Mouse (Mus musculus) gastrocnemius, adult 2 months (tissue): ENCODE results near the gene Nat14. TPM values are rescaled to one million over a fixed set of nuclear protein-coding genes. Genes with fewer than 3 reads are reported as not detected.

Experiments
- DNase-seq: peaks from one replicate; pipeline ENCODE4 v3.0.0; 2022
- H3K27ac ChIP-seq: fragments of 200-600 bp; 2 replicates; pipeline ENCODE4 v1.8.1; 2022; ENCODE audit warnings: mild to moderate bottlenecking
- H3K4me3 ChIP-seq: fragments of 200-600 bp; 2 replicates; pipeline ENCODE4 v1.8.1; 2022; ENCODE audit warnings: mild to moderate bottlenecking, moderate library complexity
- CTCF ChIP-seq: fragments of 200-600 bp; IDR thresholded peaks from 2 replicates; pipeline ENCODE4 v1.8.1; 2022; ENCODE audit warnings: antibody characterized with exemption, mild to moderate bottlenecking, moderate library complexity
- intact Hi-C: fragments of 180-260 bp; cut with DNase I; formaldehyde crosslinking; loops from one replicate; pipeline ENCODE4 v1.15.1; 2025
- total RNA-seq, 2 experiments: library from RNA; stranded (reverse); gene quantifications; 2 replicates each; pipeline ENCODE4 v1.2.3; 2021

The Nat14 gene
- total RNA-seq, 2 experiments from 2014 or later: 2.7 to 5.9 TPM

DNA sequence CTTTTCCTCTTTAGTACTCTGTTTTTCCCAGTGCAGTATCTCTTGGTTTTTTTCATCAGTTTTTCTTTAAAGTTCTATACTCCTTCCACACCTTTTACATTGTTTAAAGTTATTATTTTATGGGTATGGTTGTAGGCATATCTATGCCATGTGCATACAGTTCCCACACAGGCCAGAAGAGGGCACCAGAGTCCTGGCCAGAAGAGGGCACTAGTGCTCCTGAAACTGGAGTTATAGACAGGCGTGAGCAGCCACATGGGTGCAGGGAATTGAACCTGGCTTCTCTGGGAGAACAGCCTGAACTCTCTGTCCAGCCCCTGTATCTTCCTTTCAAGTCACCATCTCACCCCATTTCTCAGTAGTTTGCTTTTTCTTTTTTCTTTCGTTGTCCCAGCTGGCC, 16.6 kb downstream of the Nat14 start:
- DNase-seq: peak; percentile 83
- H3K4me3 ChIP-seq: no peak overlapping the region
- TF ChIP-seq CTCF: no peak; the same call in none of the 2 replicates
- H3K27ac ChIP-seq: no peak overlapping the region
- intact Hi-C loops: loop anchor here (2.0 kb wide), 1 partner anchor 74 kb away; no protein-coding TSS in a partner anchor

- H3K4me3 ChIP-seq: no peak overlapping the region
- peak; percentile 86 for DNase-seq
- no peak overlapping the region for H3K27ac ChIP-seq
- TF ChIP-seq CTCF: peak; percentile 94; the same call in 1 of the 2 replicates
- intact Hi-C loops: loop anchor here (2.0 to 5.0 kb wide), 3 partner anchors 25 to 313 kb away; partner anchors contain the start of genes Ube2s and Zfp628
Measured at GRCm38 (mm10) chr7:4940068-4940479, 18.2 kb downstream of the Nat14 start.

DNA sequence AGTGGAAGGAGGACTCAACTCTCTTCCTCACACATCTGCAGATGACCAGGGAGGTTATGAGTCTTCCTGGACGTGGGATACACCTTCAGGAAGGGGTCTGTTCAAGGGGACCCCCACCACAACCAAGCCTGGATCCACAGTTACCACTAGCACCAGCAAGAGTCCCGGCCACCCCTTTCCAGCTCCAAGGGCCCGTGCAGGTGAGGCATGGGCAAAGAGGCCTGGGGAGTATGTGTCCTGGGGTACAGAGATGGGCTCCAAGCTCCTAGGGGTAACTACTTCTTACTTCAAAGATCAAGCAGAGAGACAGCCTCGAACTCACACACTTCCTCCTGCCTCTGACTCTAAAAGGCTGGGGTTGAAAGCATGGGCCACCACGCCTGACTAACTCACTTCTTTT, 20.8 kb downstream of the Nat14 start:
- no peak for TF ChIP-seq CTCF
- no peak for DNase-seq
- intact Hi-C loops: loop anchor here (1.0 to 5.0 kb wide), 5 partner anchors 22 to 386 kb away; partner anchors contain the start of genes Sbk2 and Ube2s
- Histone ChIP-seq H3K27ac (no peak overlapping the region), H3K4me3 (no peak overlapping the region)

- TF ChIP-seq CTCF: no peak; the same call in none of the 2 replicates
Measured at GRCm38 (mm10) chr7:4943223-4943815, 21.5 kb downstream of the Nat14 start.

GRCm38 (mm10) chr7:4947855-4948254, 26.0 kb downstream of the Nat14 start:
- TF ChIP-seq CTCF: no peak
- Histone ChIP-seq H3K4me3 (no peak overlapping the region), H3K27ac (peak overlapping the region; percentile 64)
- intact Hi-C loops: no loop called here
- peak; percentile 92 for DNase-seq

More at GRCm38 (mm10) chr7:4943223-4943815, 21.5 kb downstream of the Nat14 start:
- peak; percentile 94 for DNase-seq
- Histone ChIP-seq H3K4me3 (peak overlapping the region; percentile 68), H3K27ac (peak overlapping the region; percentile 87)
- intact Hi-C loops: loop anchor here (2.0 to 5.0 kb wide), 4 partner anchors 103 to 387 kb away; partner anchors contain the start of gene Ube2s

DNA sequence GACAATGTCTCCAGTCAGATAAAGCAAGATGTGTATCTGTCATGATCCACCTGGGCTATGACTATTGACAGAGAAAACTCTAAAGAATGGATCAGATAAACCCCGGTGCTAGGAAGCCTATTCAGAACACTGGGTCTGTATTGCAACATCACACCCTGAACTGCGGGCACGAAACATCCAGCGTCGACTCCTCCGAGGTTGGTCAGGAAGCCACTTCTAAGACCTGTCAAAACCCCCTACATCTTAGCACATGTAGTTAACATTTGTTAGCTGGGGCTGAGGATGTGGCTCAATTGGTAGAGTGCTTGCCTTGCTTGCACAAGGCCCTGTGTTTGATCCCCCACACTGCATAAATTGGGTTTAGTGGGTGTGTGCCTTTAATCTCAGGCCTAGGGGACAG, 26.6 kb downstream of the Nat14 start:
- intact Hi-C loops: no loop called here
- peak overlapping the region; percentile 43; the same call in 1 of the 2 replicates for H3K27ac ChIP-seq
- DNase-seq: no peak
- H3K4me3 ChIP-seq: no peak overlapping the region
- no peak for TF ChIP-seq CTCF

DNA sequence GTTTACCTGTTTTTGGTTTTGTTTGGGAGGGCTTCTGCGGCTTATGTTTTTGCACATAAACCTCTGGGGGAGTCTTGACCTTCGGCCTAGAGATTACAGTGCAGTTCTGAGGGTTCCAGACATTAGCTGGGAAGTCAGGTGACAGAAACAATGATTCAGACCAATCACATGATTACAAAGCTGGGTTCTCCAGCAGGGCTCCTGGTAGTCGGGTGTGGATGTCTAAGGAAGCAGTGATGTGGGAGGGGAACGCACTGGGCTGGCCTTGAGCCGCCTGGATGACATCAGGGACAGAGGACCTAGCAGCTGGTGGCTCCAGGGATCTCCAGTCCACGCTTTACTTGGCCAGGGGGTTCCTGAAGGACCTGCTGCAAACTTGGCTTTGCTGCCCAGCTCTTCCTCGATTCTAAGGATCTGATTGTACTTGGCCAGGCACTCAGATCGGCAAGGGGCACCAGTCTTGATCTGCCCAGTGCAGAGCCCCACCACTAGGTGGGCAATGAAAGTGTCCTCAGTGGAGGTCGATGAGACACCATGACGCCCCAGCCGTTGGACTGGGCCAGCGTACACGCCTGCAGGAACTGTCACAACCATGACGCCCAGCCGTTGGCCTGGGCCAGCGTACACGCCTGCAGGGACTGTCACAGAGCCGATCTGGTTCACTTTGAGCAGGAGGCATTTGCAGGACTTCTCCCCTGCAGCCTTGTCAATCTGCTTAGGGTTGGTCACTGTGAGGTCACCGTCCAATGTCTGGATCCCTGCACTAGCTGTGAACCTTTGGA, 28.9 kb downstream of the Nat14 start:
- TF ChIP-seq CTCF: no peak
- DNase-seq: peak; percentile 57
- H3K4me3 ChIP-seq: no peak overlapping the region
- intact Hi-C loops: no loop called here
- H3K27ac ChIP-seq: no peak overlapping the region

GRCm38 (mm10) chr7:4953815-4954445, 32.1 kb downstream of the Nat14 start:
- Histone ChIP-seq H3K4me3 (no peak overlapping the region), H3K27ac (peak overlapping the region; percentile 81)
- intact Hi-C loops: no loop called here
- DNase-seq: peak; percentile 62
- no peak for TF ChIP-seq CTCF

DNA sequence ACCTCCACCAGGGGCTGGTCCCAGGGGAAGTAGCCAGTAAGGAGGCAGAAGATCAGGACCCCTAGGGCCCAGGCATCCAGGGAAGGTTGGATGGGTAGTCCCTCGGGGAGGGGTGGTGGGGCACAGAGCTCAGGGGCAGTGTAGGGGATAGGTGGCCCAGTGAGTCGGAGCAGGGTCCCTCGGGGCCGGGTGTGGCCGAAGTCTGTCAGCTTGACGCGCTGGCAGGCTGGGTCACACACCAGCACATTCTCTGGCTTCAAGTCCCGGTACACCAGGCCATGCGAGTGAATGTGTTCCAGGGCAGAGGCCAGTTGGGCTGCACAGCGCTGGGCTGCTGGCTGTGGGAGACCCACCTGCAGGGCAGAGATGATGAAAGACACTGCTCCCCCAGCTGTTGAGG, 35.5 kb downstream of the Nat14 start:
- no peak overlapping the region for H3K4me3 ChIP-seq
- TF ChIP-seq CTCF: no peak
- no peak for DNase-seq
- intact Hi-C loops: no loop called here
- 0 out of 2 replicates have a peak overlapping the region, but pooled peaks have one; percentile 2 for H3K27ac ChIP-seq

- H3K4me3 ChIP-seq: peak overlapping the region; percentile 61
- 0 out of 2 replicates have a peak, but pooled peaks have one; percentile 18 for TF ChIP-seq CTCF
- DNase-seq: peak; percentile 32
- peak overlapping the region; percentile 86 for H3K27ac ChIP-seq
- intact Hi-C loops: no loop called here
Measured at GRCm38 (mm10) chr7:4963527-4963926, 41.7 kb downstream of the Nat14 start.

DNA sequence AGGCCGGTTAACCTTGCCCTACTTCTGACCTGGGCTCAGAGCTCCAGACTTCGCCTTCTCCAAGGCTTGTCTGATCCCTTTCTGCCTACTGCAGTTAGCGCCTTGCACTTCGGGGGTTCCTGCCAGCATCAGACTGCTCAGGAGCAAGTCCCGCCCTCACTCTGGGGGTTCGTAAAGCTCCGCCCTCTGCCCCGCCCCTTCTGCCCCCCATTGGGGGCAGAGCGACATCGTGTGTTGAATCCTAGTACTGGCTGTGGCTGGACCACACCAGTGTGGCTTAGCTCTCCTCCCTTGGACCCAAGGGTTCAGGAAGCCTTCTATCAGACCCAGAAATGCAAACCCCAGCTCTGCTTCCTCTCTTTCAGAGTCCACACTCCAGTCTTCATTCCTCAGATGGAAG, 42.4 kb downstream of the Nat14 start, which contains the start of gene Sbk2:
Gene Sbk2, minus strand, starts transcription at position 135 of the 400 bp plus-strand sequence.
- Histone ChIP-seq H3K27ac (peak within 1 kb of the TSS; percentile 86), H3K4me3 (peak within 1 kb of the TSS; percentile 61)
- peak; percentile 93 for DNase-seq
- intact Hi-C loops: loop anchor here (1.0 kb wide), 1 partner anchor 22 kb away; no protein-coding TSS in a partner anchor
- TF ChIP-seq CTCF: peak; percentile 95

DNA sequence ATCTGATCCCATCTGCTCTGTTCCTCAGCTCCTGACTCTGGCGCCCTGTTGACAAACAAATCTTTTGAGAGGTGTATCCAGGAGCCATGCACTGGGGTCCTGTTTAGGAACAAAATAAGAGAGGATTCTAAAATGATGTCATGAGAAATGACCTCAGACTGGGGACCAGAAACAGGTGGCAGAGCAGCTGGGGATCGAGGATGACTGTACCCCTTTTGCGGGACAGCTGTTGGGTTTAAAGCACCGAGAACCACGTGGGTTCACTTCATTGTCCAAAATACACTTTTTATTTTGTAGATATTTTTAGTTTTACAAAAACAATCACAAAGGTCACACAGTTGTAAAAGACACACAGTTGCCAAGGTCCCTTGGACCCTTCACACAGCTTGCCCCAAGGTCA, 43.2 kb downstream of the Nat14 start:
- DNase-seq: no peak
- no peak for TF ChIP-seq CTCF
- intact Hi-C loops: loop anchor here (1.0 kb wide), 1 partner anchor 23 kb away; no protein-coding TSS in a partner anchor
- Histone ChIP-seq H3K27ac (no peak overlapping the region), H3K4me3 (no peak overlapping the region)

- no peak for DNase-seq
- intact Hi-C loops: no loop called here
- Histone ChIP-seq H3K4me3 (no peak within 1 kb of the TSS), H3K27ac (peak within 1 kb of the TSS; percentile 86)
- TF ChIP-seq CTCF: no peak
Measured at GRCm38 (mm10) chr7:4971068-4971467, 49.2 kb downstream of the Nat14 start, which contains the start of gene Sbk3. Sbk3 (minus strand) TSS chr7:4971168.
